Mouse (Mus musculus): ENCODE measurements at regions not wholly inside any gene's neighbourhood (a gene's known extent, or its start where the extent isn't known, plus 50 kb on each side); places are given as distances from the start of the nearest gene placed in this dataset.

DNA sequence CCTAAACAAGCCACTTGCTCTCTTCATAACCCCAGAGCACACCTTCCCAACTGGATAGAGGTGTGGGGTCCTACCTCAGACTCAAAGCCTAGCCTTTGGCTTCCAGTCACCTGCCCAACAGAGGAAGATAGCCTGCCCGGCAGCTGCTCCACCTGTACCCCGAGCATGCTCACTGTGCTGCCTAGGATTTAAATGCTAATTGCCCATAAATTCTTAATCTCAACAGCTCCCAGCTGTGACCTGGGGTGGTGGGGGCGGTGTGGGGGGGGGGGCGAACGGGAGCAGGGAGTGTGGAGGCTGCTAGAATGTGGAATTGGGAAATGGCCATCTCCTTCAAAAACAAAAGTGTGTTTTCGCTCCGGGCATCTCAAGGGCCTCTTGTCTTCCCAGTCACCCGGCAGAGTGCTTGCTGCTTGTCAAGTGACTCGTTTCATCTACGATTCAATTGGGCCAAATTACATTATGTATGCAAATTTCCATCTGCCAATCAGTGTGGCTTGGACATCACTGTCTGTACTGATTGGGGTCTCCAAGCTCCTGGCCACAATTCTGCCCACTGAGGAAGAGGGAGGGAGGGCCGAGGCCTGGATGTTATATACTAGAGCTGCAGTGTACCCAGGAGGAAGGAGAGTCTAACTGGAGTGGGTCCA, 188.6 kb upstream of the Zmiz1 start:
- peaks cover 0 to 4% of the 10 kb centered on the region in 2 experiments; a peak in 1 of 4 replicates for H3K4me1 ChIP-seq (ENCODE audit: control insufficient read depth in 2 of 2, insufficient read depth in 2 of 2, low read length in 2 of 2)
- H3K27ac ChIP-seq (replicated peaks in 1 of 2; ENCODE audit: control insufficient read depth in 1 of 2, insufficient read depth in 1 of 2, low read depth in 2 of 2, low read length in 2 of 2) = no peak overlapping the region
- no peaks in the 10 kb centered on the region for H3K9me3 ChIP-seq (ENCODE audit: control insufficient read depth, low read length)
- H3K27me3 ChIP-seq (ENCODE audit: control insufficient read depth, insufficient read depth, low read length) = no peaks in the 10 kb centered on the region
- H3K9ac ChIP-seq (ENCODE audit: low read length) = no peak overlapping the region
- ATAC-seq (ENCODE audit: insufficient number of reproducible peaks, insufficient read depth, low FRiP score, low read depth) = no peak
- WGBS = 50% methylated on average over 11 of the region's 11 CpGs
- H3K4me2 ChIP-seq (ENCODE audit: low read length) = no peak overlapping the region
- no peak overlapping the region for H3K4me3 ChIP-seq (ENCODE audit: control insufficient read depth in 1 of 2, insufficient read depth in 1 of 2, low read depth in 1 of 2, low read length in 2 of 2)
- no peaks in the 10 kb centered on the region for H3K36me3 ChIP-seq (ENCODE audit: control insufficient read depth, insufficient read depth, low read length)

DNA sequence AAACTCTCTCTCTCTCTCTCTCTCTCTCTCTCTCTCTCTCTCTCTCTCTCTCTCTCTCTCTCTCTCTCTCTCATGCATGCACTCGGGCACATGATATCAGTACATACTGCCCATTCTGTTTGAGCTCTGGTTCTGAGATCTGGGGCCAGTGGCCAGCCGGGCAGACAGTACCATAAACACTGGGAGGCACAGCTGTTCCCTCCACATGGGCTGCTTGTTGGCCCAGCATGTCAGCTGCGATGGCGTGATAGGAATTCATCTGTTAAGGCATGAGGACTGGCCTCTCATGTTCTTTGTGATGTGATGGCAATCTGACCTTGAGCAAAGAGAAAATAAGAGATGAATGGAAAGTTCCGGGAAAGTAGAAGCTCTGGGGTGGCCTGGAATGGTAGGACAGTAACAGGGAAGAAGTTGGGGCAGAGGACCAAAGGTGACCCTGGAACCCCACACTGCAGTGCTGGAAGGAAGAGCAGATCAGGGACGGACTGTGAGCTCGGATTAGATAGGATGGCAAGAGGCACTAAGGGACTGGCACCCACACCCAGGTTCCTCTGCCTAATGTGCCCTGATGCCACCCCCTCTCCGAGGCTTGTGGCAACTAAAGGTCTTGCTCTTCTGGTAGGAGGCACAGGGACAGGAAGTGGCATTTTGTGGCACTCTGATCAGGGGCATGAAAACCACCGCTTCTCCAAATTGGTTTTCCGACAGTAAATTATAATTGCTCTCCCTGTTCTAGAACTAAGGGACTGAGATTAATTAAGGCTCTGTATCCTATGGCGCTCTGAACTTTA, 186.4 kb upstream of the Zmiz1 start:
- no peak for ATAC-seq (ENCODE audit: insufficient number of reproducible peaks, insufficient read depth, low FRiP score, low read depth)
- H3K4me1 ChIP-seq (ENCODE audit: control insufficient read depth in 2 of 2, insufficient read depth in 2 of 2, low read length in 2 of 2) = peaks cover 0 to 2% of the 10 kb centered on the region in 2 experiments; a peak in 1 of 4 replicates
- H3K27ac ChIP-seq (replicated peaks in 1 of 2; ENCODE audit: control insufficient read depth in 1 of 2, insufficient read depth in 1 of 2, low read depth in 2 of 2, low read length in 2 of 2) = no peak overlapping the region
- H3K4me2 ChIP-seq (ENCODE audit: low read length) = no peak overlapping the region
- no peak overlapping the region for H3K4me3 ChIP-seq (ENCODE audit: control insufficient read depth in 1 of 2, insufficient read depth in 1 of 2, low read depth in 1 of 2, low read length in 2 of 2)
- no peaks in the 10 kb centered on the region for H3K27me3 ChIP-seq (ENCODE audit: control insufficient read depth, insufficient read depth, low read length)
- H3K9ac ChIP-seq (ENCODE audit: low read length) = no peak overlapping the region
- H3K9me3 ChIP-seq (ENCODE audit: control insufficient read depth, low read length) = no peaks in the 10 kb centered on the region
- WGBS = 63% methylated on average over 11 of the region's 11 CpGs
- no peaks in the 10 kb centered on the region for H3K36me3 ChIP-seq (ENCODE audit: control insufficient read depth, insufficient read depth, low read length)

DNA sequence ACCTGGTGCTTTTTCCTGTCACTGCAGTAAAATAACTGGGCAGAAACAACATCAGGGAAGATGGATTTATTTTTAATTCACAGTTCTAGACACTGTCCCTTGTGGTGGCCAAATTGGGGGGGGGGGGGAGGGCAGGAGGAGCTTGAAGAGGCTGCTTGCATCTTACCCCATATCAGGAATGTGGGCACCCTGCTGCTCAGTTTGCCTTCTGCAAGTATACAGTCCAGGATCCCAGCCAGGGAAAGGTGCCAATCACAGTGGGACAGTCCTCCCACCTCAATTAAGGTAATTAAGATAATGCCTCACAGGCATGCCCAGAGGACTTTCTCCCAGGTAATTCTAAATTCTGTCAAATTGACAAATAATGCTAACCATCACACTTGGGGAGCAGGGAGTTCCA, 179.2 kb upstream of the Zmiz1 start:
- Histone ChIP-seq H3K36me3 (ENCODE audit: control insufficient read depth, insufficient read depth, low read length) (no peaks in the 10 kb centered on the region), H3K4me2 (ENCODE audit: low read length) (no peak overlapping the region), H3K27me3 (ENCODE audit: control insufficient read depth, insufficient read depth, low read length) (no peaks in the 10 kb centered on the region), H3K4me3 (ENCODE audit: control insufficient read depth in 1 of 2, insufficient read depth in 1 of 2, low read depth in 1 of 2, low read length in 2 of 2) (no peak overlapping the region), H3K9me3 (ENCODE audit: control insufficient read depth, low read length) (no peaks in the 10 kb centered on the region), H3K4me1 (ENCODE audit: control insufficient read depth in 2 of 2, insufficient read depth in 2 of 2, low read length in 2 of 2) (no peaks in the 10 kb centered on the region), H3K27ac (replicated peaks in 1 of 2; ENCODE audit: control insufficient read depth in 1 of 2, insufficient read depth in 1 of 2, low read depth in 2 of 2, low read length in 2 of 2) (no peak overlapping the region), H3K9ac (ENCODE audit: low read length) (no peak overlapping the region)
- ATAC-seq (ENCODE audit: insufficient number of reproducible peaks, insufficient read depth, low FRiP score, low read depth) = no peak

DNA sequence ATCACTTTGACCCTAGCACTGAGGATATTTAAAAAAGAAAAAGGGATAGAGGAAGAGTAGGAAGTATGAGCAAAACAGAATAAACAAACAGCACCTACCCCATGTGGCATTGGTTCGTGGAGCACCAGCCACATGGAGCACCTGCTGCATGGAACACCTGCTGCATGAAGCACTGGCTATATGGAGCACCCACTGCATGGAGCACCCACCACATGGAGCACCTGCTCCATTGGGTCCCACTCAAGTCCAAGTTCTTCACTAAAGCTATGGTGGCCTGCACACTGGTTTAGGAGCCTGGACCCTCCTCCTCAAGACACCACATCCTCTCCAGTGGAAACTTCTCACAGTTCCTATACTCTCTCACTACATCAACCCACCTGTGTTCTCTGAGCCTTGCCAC, 166.4 kb upstream of the Zmiz1 start:
- WGBS = 54% methylated on average over 1 of the region's 1 CpGs
- H3K27ac ChIP-seq (replicated peaks in 1 of 2; ENCODE audit: control insufficient read depth in 1 of 2, insufficient read depth in 1 of 2, low read depth in 2 of 2, low read length in 2 of 2) = no peak overlapping the region
- H3K9ac ChIP-seq (ENCODE audit: low read length) = no peak overlapping the region
- no peak for ATAC-seq (ENCODE audit: insufficient number of reproducible peaks, insufficient read depth, low FRiP score, low read depth)
- H3K36me3 ChIP-seq (ENCODE audit: control insufficient read depth, insufficient read depth, low read length) = no peaks in the 10 kb centered on the region
- H3K27me3 ChIP-seq (ENCODE audit: control insufficient read depth, insufficient read depth, low read length) = no peaks in the 10 kb centered on the region
- H3K9me3 ChIP-seq (ENCODE audit: control insufficient read depth, low read length) = no peaks in the 10 kb centered on the region
- no peak overlapping the region for H3K4me3 ChIP-seq (ENCODE audit: control insufficient read depth in 1 of 2, insufficient read depth in 1 of 2, low read depth in 1 of 2, low read length in 2 of 2)
- no peaks in the 10 kb centered on the region for H3K4me1 ChIP-seq (ENCODE audit: control insufficient read depth in 2 of 2, insufficient read depth in 2 of 2, low read length in 2 of 2)
- H3K4me2 ChIP-seq (ENCODE audit: low read length) = no peak overlapping the region

DNA sequence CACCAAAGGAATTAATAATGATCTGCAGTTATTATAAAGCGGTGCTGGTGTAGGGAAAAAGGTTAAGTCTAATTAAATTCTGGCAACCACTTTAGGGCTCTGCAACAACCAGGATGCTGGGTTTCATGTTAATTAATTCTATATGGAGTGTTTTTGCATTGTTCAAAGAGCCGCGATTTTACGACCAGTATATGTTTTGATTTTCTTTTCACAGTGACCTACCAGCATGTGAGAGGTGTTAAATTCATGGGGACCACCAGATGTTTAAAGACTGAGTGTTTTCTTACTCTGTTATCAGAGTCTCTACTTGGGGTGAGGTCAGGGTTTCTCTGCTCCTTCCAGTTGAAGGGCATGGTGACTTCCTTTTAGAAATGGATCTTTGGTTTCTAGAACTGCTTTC, 164.8 kb upstream of the Zmiz1 start:
- ATAC-seq (ENCODE audit: insufficient number of reproducible peaks, insufficient read depth, low FRiP score, low read depth) = no peak
- WGBS = 84% methylated on average over 4 of the region's 4 CpGs
- H3K27me3 ChIP-seq (ENCODE audit: control insufficient read depth, insufficient read depth, low read length) = no peaks in the 10 kb centered on the region
- H3K36me3 ChIP-seq (ENCODE audit: control insufficient read depth, insufficient read depth, low read length) = no peaks in the 10 kb centered on the region
- no peak overlapping the region for H3K4me3 ChIP-seq (ENCODE audit: control insufficient read depth in 1 of 2, insufficient read depth in 1 of 2, low read depth in 1 of 2, low read length in 2 of 2)
- H3K9me3 ChIP-seq (ENCODE audit: control insufficient read depth, low read length) = no peaks in the 10 kb centered on the region
- no peak overlapping the region for H3K9ac ChIP-seq (ENCODE audit: low read length)
- H3K27ac ChIP-seq (replicated peaks in 1 of 2; ENCODE audit: control insufficient read depth in 1 of 2, insufficient read depth in 1 of 2, low read depth in 2 of 2, low read length in 2 of 2) = no peak overlapping the region
- H3K4me1 ChIP-seq (ENCODE audit: control insufficient read depth in 2 of 2, insufficient read depth in 2 of 2, low read length in 2 of 2) = no peaks in the 10 kb centered on the region
- no peak overlapping the region for H3K4me2 ChIP-seq (ENCODE audit: low read length)

DNA sequence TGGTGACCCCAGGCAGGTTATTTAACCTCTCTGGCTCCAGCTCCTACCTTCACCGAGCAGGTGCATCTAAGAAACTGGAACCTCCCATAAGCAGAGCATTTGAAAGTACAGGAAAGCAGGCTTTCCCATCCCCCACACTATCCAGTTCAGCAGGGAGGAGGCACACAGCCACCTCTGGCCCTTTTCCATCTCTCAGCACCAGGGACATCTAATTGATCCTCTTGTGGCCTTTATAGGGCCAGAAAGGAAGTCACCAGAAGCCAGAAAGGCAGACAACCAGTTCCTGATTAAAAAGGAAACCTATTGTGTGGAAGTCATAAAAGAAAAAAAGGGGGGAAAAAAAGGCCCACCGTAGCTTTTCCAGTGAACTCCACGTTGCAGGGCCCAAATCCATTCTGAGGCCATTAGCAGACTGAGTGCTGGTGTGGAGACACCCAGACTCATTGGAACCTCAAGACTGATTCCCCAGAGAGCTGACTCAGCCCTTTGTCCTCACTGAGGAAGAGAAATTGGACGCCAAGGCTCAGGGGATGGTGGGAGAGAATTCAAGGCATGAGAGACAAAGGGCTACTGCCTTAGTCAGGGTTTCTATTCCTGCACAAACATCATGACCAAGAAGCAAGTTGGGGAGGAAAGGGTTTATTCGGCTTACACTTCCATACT, 163.2 kb upstream of the Zmiz1 start:
- Histone ChIP-seq H3K4me3 (ENCODE audit: control insufficient read depth in 1 of 2, insufficient read depth in 1 of 2, low read depth in 1 of 2, low read length in 2 of 2) (no peak overlapping the region), H3K9me3 (ENCODE audit: control insufficient read depth, low read length) (no peaks in the 10 kb centered on the region), H3K36me3 (ENCODE audit: control insufficient read depth, insufficient read depth, low read length) (no peaks in the 10 kb centered on the region), H3K4me1 (ENCODE audit: control insufficient read depth in 2 of 2, insufficient read depth in 2 of 2, low read length in 2 of 2) (no peaks in the 10 kb centered on the region), H3K27ac (replicated peaks in 1 of 2; ENCODE audit: control insufficient read depth in 1 of 2, insufficient read depth in 1 of 2, low read depth in 2 of 2, low read length in 2 of 2) (no peak overlapping the region), H3K9ac (ENCODE audit: low read length) (no peak overlapping the region), H3K27me3 (ENCODE audit: control insufficient read depth, insufficient read depth, low read length) (no peaks in the 10 kb centered on the region), H3K4me2 (ENCODE audit: low read length) (no peak overlapping the region)
- 51% methylated on average over 4 of the region's 5 CpGs for WGBS
- no peak for ATAC-seq (ENCODE audit: insufficient number of reproducible peaks, insufficient read depth, low FRiP score, low read depth)

DNA sequence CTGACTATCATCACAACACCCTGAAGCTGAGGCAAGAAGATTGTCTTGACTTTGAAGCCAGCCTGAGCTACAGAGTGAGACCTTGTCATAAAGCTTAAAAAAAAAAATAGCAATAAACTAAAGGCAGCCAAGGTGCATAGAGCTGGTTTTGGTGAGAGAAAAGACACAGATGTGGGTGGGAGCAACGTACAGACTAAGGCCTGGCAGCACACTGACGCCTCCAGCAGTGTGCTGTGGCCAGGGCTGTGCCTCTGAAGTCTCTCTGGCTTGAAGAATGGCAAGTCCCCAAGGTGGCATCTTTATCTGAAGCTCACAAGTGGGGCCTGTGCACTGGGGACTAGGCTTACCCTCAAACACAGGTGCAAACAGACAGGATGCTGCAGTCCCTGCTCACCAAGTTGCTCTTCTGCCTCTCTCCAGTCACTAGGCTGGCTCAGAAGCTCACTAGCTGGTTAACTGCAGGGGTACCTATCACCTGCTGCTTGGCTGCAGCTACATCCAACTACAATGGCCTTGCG, 159.3 kb upstream of the Zmiz1 start:
- ATAC-seq (ENCODE audit: insufficient number of reproducible peaks, insufficient read depth, low FRiP score, low read depth) = no peak
- WGBS = 91% methylated on average over 3 of the region's 3 CpGs
- Histone ChIP-seq H3K4me1 (ENCODE audit: control insufficient read depth in 2 of 2, insufficient read depth in 2 of 2, low read length in 2 of 2) (peaks cover 13% of the 10 kb centered on the region in 2 experiments), H3K27me3 (ENCODE audit: control insufficient read depth, insufficient read depth, low read length) (no peaks in the 10 kb centered on the region), H3K9ac (ENCODE audit: low read length) (no peak overlapping the region), H3K27ac (replicated peaks in 1 of 2; ENCODE audit: control insufficient read depth in 1 of 2, insufficient read depth in 1 of 2, low read depth in 2 of 2, low read length in 2 of 2) (no peak overlapping the region), H3K9me3 (ENCODE audit: control insufficient read depth, low read length) (no peaks in the 10 kb centered on the region), H3K36me3 (ENCODE audit: control insufficient read depth, insufficient read depth, low read length) (no peaks in the 10 kb centered on the region), H3K4me2 (ENCODE audit: low read length) (no peak overlapping the region), H3K4me3 (ENCODE audit: control insufficient read depth in 1 of 2, insufficient read depth in 1 of 2, low read depth in 1 of 2, low read length in 2 of 2) (no peak overlapping the region)
